Mouse (Mus musculus): ENCODE data around the gene Fabp1. TPM values are rescaled to one million over a fixed set of nuclear protein-coding genes. Genes with fewer than 3 reads are reported as not detected.

Gene Fabp1
- total and polyA plus RNA-seq, 2 experiments from 2014 or later, result not detected

GRCm38 (mm10) chr6:71224184-71224943, 24.7 kb downstream of the Fabp1 start:
- H3K27ac ChIP-seq (ENCODE audit: low read depth, low read length), result no peak overlapping the region
- no peaks in the 10 kb centered on the region for H3K27me3 ChIP-seq (ENCODE audit: insufficient read depth, low read length)
- H3K4me1 ChIP-seq (ENCODE audit: insufficient read depth, low read length), result no peaks in the 10 kb centered on the region
- 87% methylated on average over 3 of the region's 3 CpGs for WGBS
- no peak overlapping the region for H3K4me2 ChIP-seq (ENCODE audit: low read depth, low read length, poor library complexity, severe bottlenecking)
- no peaks in the 10 kb centered on the region for H3K36me3 ChIP-seq (ENCODE audit: insufficient read depth, low read length)
- no peak overlapping the region for H3K9ac ChIP-seq (replicated peaks; ENCODE audit: low read length, poor library complexity, severe bottlenecking)
- H3K9me3 ChIP-seq (ENCODE audit: low read length), result no peaks in the 10 kb centered on the region
- H3K4me3 ChIP-seq (ENCODE audit: low read depth, low read length), result no peak overlapping the region
- TF ChIP-seq CTCF (IDR thresholded peaks at IDR 0.05), result no peak
- ATAC-seq (ENCODE audit: low FRiP score), result no peak
- DNase-seq (ENCODE audit: low spot score), result no peak

- Histone ChIP-seq H3K4me2 (ENCODE audit: low read depth, low read length, poor library complexity, severe bottlenecking) (no peak overlapping the region), H3K27me3 (ENCODE audit: insufficient read depth, low read length) (no peaks in the 10 kb centered on the region), H3K4me3 (ENCODE audit: low read depth, low read length) (no peak overlapping the region), H3K36me3 (ENCODE audit: insufficient read depth, low read length) (no peaks in the 10 kb centered on the region), H3K4me1 (ENCODE audit: insufficient read depth, low read length) (no peaks in the 10 kb centered on the region), H3K27ac (ENCODE audit: low read depth, low read length) (no peak overlapping the region), H3K9ac (replicated peaks; ENCODE audit: low read length, poor library complexity, severe bottlenecking) (no peak overlapping the region), H3K9me3 (ENCODE audit: low read length) (no peaks in the 10 kb centered on the region)
- TF ChIP-seq CTCF (IDR thresholded peaks at IDR 0.05), result no peak
- ATAC-seq (ENCODE audit: low FRiP score), result no peak
- DNase-seq (ENCODE audit: low spot score), result no peak
- WGBS, result 20% methylated on average over 6 of the region's 6 CpGs
Measured at GRCm38 (mm10) chr6:71226544-71226943, 26.9 kb downstream of the Fabp1 start.

- DNase-seq (ENCODE audit: low spot score), result peak; percentile 1
- no peaks in the 10 kb centered on the region for H3K36me3 ChIP-seq (ENCODE audit: insufficient read depth, low read length)
- H3K9ac ChIP-seq (replicated peaks; ENCODE audit: low read length, poor library complexity, severe bottlenecking), result no peak overlapping the region
- 8% methylated on average over 7 of the region's 7 CpGs for WGBS
- H3K9me3 ChIP-seq (ENCODE audit: low read length), result no peaks in the 10 kb centered on the region
- no peak for ATAC-seq (ENCODE audit: low FRiP score)
- H3K4me3 ChIP-seq (ENCODE audit: low read depth, low read length), result no peak overlapping the region
- TF ChIP-seq CTCF (IDR thresholded peaks at IDR 0.05), result no peak
- no peak overlapping the region for H3K4me2 ChIP-seq (ENCODE audit: low read depth, low read length, poor library complexity, severe bottlenecking)
- no peak overlapping the region for H3K27ac ChIP-seq (ENCODE audit: low read depth, low read length)
- H3K4me1 ChIP-seq (ENCODE audit: insufficient read depth, low read length), result no peaks in the 10 kb centered on the region
- no peaks in the 10 kb centered on the region for H3K27me3 ChIP-seq (ENCODE audit: insufficient read depth, low read length)
Measured at GRCm38 (mm10) chr6:71227157-71227770, 27.6 kb downstream of the Fabp1 start.

GRCm38 (mm10) chr6:71235121-71235520, 35.5 kb downstream of the Fabp1 start:
- H3K27me3 ChIP-seq (ENCODE audit: insufficient read depth, low read length), result no peaks in the 10 kb centered on the region
- H3K9ac ChIP-seq (replicated peaks; ENCODE audit: low read length, poor library complexity, severe bottlenecking), result no peak overlapping the region
- no peaks in the 10 kb centered on the region for H3K9me3 ChIP-seq (ENCODE audit: low read length)
- no peak overlapping the region for H3K4me3 ChIP-seq (ENCODE audit: low read depth, low read length)
- no peaks in the 10 kb centered on the region for H3K36me3 ChIP-seq (ENCODE audit: insufficient read depth, low read length)
- H3K4me2 ChIP-seq (ENCODE audit: low read depth, low read length, poor library complexity, severe bottlenecking), result no peak overlapping the region
- no peak for TF ChIP-seq CTCF (IDR thresholded peaks at IDR 0.05)
- H3K4me1 ChIP-seq (ENCODE audit: insufficient read depth, low read length), result no peaks in the 10 kb centered on the region
- DNase-seq (ENCODE audit: low spot score) (no peak), ATAC-seq (ENCODE audit: low FRiP score) (no peak)
- no peak overlapping the region for H3K27ac ChIP-seq (ENCODE audit: low read depth, low read length)
- 76% methylated on average over 13 of the region's 13 CpGs for WGBS

GRCm38 (mm10) chr6:71235944-71236343, 36.3 kb downstream of the Fabp1 start:
- ATAC-seq (ENCODE audit: low FRiP score) (no peak), DNase-seq (ENCODE audit: low spot score) (no peak)
- no peak overlapping the region for H3K27ac ChIP-seq (ENCODE audit: low read depth, low read length)
- TF ChIP-seq CTCF (IDR thresholded peaks at IDR 0.05), result no peak
- H3K9me3 ChIP-seq (ENCODE audit: low read length), result no peaks in the 10 kb centered on the region; the same call in 1 of the 2 replicates
- H3K4me2 ChIP-seq (ENCODE audit: low read depth, low read length, poor library complexity, severe bottlenecking), result no peak overlapping the region
- no peaks in the 10 kb centered on the region for H3K4me1 ChIP-seq (ENCODE audit: insufficient read depth, low read length)
- H3K27me3 ChIP-seq (ENCODE audit: insufficient read depth, low read length), result no peaks in the 10 kb centered on the region
- WGBS, result 69% methylated on average over 3 of the region's 3 CpGs
- no peaks in the 10 kb centered on the region for H3K36me3 ChIP-seq (ENCODE audit: insufficient read depth, low read length)
- H3K9ac ChIP-seq (replicated peaks; ENCODE audit: low read length, poor library complexity, severe bottlenecking), result no peak overlapping the region
- H3K4me3 ChIP-seq (ENCODE audit: low read depth, low read length), result no peak overlapping the region

- no peak for DNase-seq (ENCODE audit: low spot score)
- WGBS, result 91% methylated on average over 6 of the region's 6 CpGs
- no peak for TF ChIP-seq CTCF (IDR thresholded peaks at IDR 0.05)
Measured at GRCm38 (mm10) chr6:71236506-71236905, 36.9 kb downstream of the Fabp1 start.

More at GRCm38 (mm10) chr6:71236506-71236905, 36.9 kb downstream of the Fabp1 start:
- H3K27me3 ChIP-seq (ENCODE audit: insufficient read depth, low read length), result no peaks in the 10 kb centered on the region
- H3K4me1 ChIP-seq (ENCODE audit: insufficient read depth, low read length), result no peaks in the 10 kb centered on the region
- no peak overlapping the region for H3K9ac ChIP-seq (replicated peaks; ENCODE audit: low read length, poor library complexity, severe bottlenecking)
- no peaks in the 10 kb centered on the region for H3K36me3 ChIP-seq (ENCODE audit: insufficient read depth, low read length)
- no peak for ATAC-seq (ENCODE audit: low FRiP score)
- H3K4me3 ChIP-seq (ENCODE audit: low read depth, low read length), result no peak overlapping the region
- no peak overlapping the region for H3K4me2 ChIP-seq (ENCODE audit: low read depth, low read length, poor library complexity, severe bottlenecking)
- no peak overlapping the region for H3K27ac ChIP-seq (ENCODE audit: low read depth, low read length)
- no peaks in the 10 kb centered on the region; the same call in 1 of the 2 replicates for H3K9me3 ChIP-seq (ENCODE audit: low read length)

All from midbrain, postnatal 0 days (tissue).